In the genomic region with DNA sequence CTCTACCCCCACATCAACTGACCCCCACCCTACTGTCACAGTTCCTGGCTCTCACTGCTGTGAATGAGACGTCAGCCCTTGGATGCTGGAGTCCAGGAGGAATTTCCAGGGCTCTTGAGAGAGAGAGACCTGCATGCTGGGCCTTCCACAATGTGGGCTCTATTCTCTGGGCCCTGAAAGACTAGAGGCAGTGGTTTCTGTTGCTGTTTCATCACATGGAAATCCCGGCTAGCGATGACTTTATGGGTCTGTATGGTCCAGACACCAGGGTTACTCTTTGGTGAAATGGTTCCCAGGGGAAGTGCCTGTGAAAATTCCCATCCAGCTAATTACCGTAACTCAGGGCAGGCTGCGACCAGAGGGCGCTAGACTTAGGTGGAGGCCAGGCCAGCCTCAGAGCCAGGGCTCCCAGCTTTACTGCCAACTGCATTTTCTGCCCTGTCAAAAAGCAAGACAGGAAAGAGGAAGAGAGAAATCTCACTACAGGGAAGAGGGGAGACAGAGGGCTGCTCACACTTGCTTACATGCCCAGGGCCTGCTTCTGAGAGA, we compare ENCODE assay signal across 10 mouse cellular contexts.
DNase-seq lines count a peak whose midpoint lies in the region; ATAC-seq and TF ChIP-seq lines count a peak whose summit lies in the region.
"Had no signal": no experiment of that assay in that cellular context is flagged by ENCODE, and none has a peak within 500 bp of the region (broad histone marks: within the 10 kb centered on the region; RNA-seq: fewer than 3 reads in every experiment).

No protein-coding gene starts in this region.

- no peaks in the 10 kb centered on the region for H3K9me3 ChIP-seq in forebrain, embryonic 10.5 days
- H3K9me3 ChIP-seq in forebrain, embryonic 16.5 days (ENCODE audit: control insufficient read depth, low read length) = no peaks in the 10 kb centered on the region
- H3K9me3 ChIP-seq: forebrain, embryonic 15.5 days had no signal

- H3K4me1 ChIP-seq in forebrain, embryonic 10.5 days = peaks cover 30% of the 10 kb centered on the region
- H3K4me1 ChIP-seq in forebrain, embryonic 16.5 days (replicated peaks; ENCODE audit: control insufficient read depth, insufficient read depth, low read length) = peaks cover 27% of the 10 kb centered on the region

- 52% methylated on average over 6 of the region's 6 CpGs for WGBS in forebrain, embryonic 10.5 days
- WGBS in forebrain, embryonic 16.5 days = 42% methylated on average over 6 of the region's 6 CpGs

- H3K27ac ChIP-seq in forebrain, embryonic 10.5 days = 0 out of 2 replicates have a peak overlapping the region, but pooled peaks have one; percentile 8
- H3K27ac ChIP-seq in forebrain, embryonic 16.5 days (ENCODE audit: low read length) = no peak overlapping the region
- no peak overlapping the region for H3K27ac ChIP-seq in layer of hippocampus, adult 2 months
- H3K27ac ChIP-seq: forebrain, embryonic 15.5 days; macrophage had no signal

- H3K27me3 ChIP-seq in forebrain, embryonic 10.5 days (ENCODE audit: poor library complexity, severe bottlenecking) = no peaks in the 10 kb centered on the region
- H3K27me3 ChIP-seq in forebrain, embryonic 16.5 days (replicated peaks; ENCODE audit: control insufficient read depth, insufficient read depth, low read length) = no peaks in the 10 kb centered on the region
- H3K27me3 ChIP-seq: forebrain, embryonic 15.5 days had no signal

- no peak overlapping the region for H3K9ac ChIP-seq in forebrain, embryonic 16.5 days (replicated peaks; ENCODE audit: low read depth, low read length)
- H3K9ac ChIP-seq: forebrain, embryonic 15.5 days had no signal

- DNase-seq in forebrain, embryonic 10.5 days (ENCODE audit: extremely low spot score, low spot score) = no peak
- DNase-seq in layer of hippocampus, adult 2 months (ENCODE audit: low spot score in 2 of 2) = no peak
- no peak for DNase-seq in layer of hippocampus, adult 11-12 months (ENCODE audit: low spot score)
- DNase-seq in NIH3T3 (ENCODE audit: low read depth) = peak; percentile 28
- DNase-seq in ovary, postnatal 14 days (ENCODE audit: low spot score) = no peak
- no peak for DNase-seq in MN1 (ENCODE audit: low spot score)

- peak; percentile 50 for TF ChIP-seq CTCF in layer of hippocampus, adult 2 months (conservative IDR thresholded peaks at IDR 0.05)

- no peaks in the 10 kb centered on the region for H3K36me3 ChIP-seq in forebrain, embryonic 10.5 days (replicated peaks)
- H3K36me3 ChIP-seq in forebrain, embryonic 16.5 days (ENCODE audit: control insufficient read depth, insufficient read depth) = no peaks in the 10 kb centered on the region
- H3K36me3 ChIP-seq: forebrain, embryonic 15.5 days had no signal

- no peak overlapping the region for H3K4me2 ChIP-seq in forebrain, embryonic 16.5 days (ENCODE audit: low read length)
- H3K4me2 ChIP-seq: forebrain, embryonic 15.5 days had no signal

- ATAC-seq in forebrain, embryonic 16.5 days = no peak
- 0 out of 2 replicates have a peak, but pooled peaks have one; percentile 24 for ATAC-seq in granulocyte monocyte progenitor cell, adult 5-6 weeks (replicated peaks; ENCODE audit: poor library complexity, severe bottlenecking)

- no peak overlapping the region for H3K4me3 ChIP-seq in forebrain, embryonic 10.5 days
- no peak overlapping the region for H3K4me3 ChIP-seq in forebrain, embryonic 16.5 days (replicated peaks; ENCODE audit: low read length)
- no peak overlapping the region for H3K4me3 ChIP-seq in layer of hippocampus, adult 2 months
- H3K4me3 ChIP-seq: forebrain, embryonic 15.5 days had no signal
